Mouse (Mus musculus) neural tube, embryonic 11.5 days (tissue): ENCODE results near the gene Olfr1461. TPM values are rescaled to one million over a fixed set of nuclear protein-coding genes. Genes with fewer than 3 reads are reported as not detected.

Source experiments
- ATAC-seq: fragments of 200-750 bp; cut with Nextera tagmentation; 2 replicates; pipeline ENCODE4 v1.8.0; 2017; ENCODE audit warnings: moderate number of reproducible peaks, mild to moderate bottlenecking, moderate TSS enrichment, moderate library complexity; ENCODE audit not compliant: insufficient read depth, low FRiP score, low TSS enrichment
- DNase-seq: peaks from one replicate; pipeline ENCODE4 v3.0.0-alpha.2; 2015; ENCODE audit warnings: low spot score
- H3K27ac ChIP-seq: fragments of 300-500 bp; sonication (generic); 2 replicates; pipeline ENCODE4 v1.5.1; 2014; ENCODE audit warnings: low read depth, mild to moderate bottlenecking, low read length
- H3K27me3 ChIP-seq: fragments of 300-500 bp; sonication (generic); 2 replicates; pipeline ENCODE4 v1.6.1; 2014; ENCODE audit warnings: mild to moderate bottlenecking, low read length, mixed read lengths; ENCODE audit not compliant: control insufficient read depth, insufficient read depth
- H3K36me3 ChIP-seq: fragments of 300-500 bp; sonication (generic); 2 replicates; pipeline ENCODE4 v1.6.1; 2014; ENCODE audit warnings: mild to moderate bottlenecking, low read length, moderate library complexity, mixed read lengths; ENCODE audit not compliant: control insufficient read depth, insufficient read depth
- H3K4me1 ChIP-seq: fragments of 300-500 bp; sonication (generic); 2 replicates; pipeline ENCODE4 v1.6.1; 2014; ENCODE audit warnings: low read length, mixed read lengths; ENCODE audit not compliant: control insufficient read depth, insufficient read depth
- H3K4me2 ChIP-seq: fragments of 300-500 bp; sonication (generic); 2 replicates; pipeline ENCODE4 v1.6.1; 2014; ENCODE audit warnings: low read depth, mild to moderate bottlenecking, moderate library complexity
- H3K4me3 ChIP-seq: fragments of 300-500 bp; sonication (generic); 2 replicates; pipeline ENCODE4 v1.5.1; 2014; ENCODE audit warnings: low read depth, low read length
- H3K9ac ChIP-seq: fragments of 300-500 bp; sonication (generic); 2 replicates; pipeline ENCODE4 v1.6.1; 2014; ENCODE audit warnings: mild to moderate bottlenecking, low read length
- H3K9me3 ChIP-seq: fragments of 300-500 bp; sonication (generic); 2 replicates; pipeline ENCODE4 v1.6.1; 2016; ENCODE audit warnings: low read length; ENCODE audit not compliant: control insufficient read depth
- WGBS: fragments of 180-500 bp; shearing (Covaris S2); extraction: QIAGEN DNeasy Blood & Tissue Kit; methylation state at CpG from one replicate; pipeline ENCODE4 v1.1.7; 2014; 5-methylcytosine and 5-hydroxymethylcytosine counted together
- polyA plus RNA-seq: library from polyadenylated mRNA; unstranded; fragments of >200 nt; fragmentation: Nextera tagmentation; extraction: Ambion mirVana; gene quantifications from 2 replicates; pipeline ENCODE4 v1.2.1, GENCODE M21; 2014

Olfr1461 gene
- not detected in 2 replicates for polyA plus RNA-seq

- no peak within 1 kb of the TSS for H3K4me2 ChIP-seq
- no peaks in the 10 kb centered on the region for H3K9me3 ChIP-seq
- H3K27me3 ChIP-seq = no peaks in the 10 kb centered on the region
- no peak within 1 kb of the TSS for H3K27ac ChIP-seq
- no peak for DNase-seq
- WGBS = 61% methylated on average over 1 of the region's 1 CpGs
- H3K36me3 ChIP-seq = no peaks in the 10 kb centered on the region
- ATAC-seq = no peak
- no peaks in the 10 kb centered on the region for H3K4me1 ChIP-seq
- H3K4me3 ChIP-seq = no peak within 1 kb of the TSS
- no peak within 1 kb of the TSS for H3K9ac ChIP-seq
These were observed at the start of gene Olfr1461 for GRCm38 (mm10) chr19:13162700-13163099. Olfr1461 (plus strand) TSS chr19:13163000.

- Histone ChIP-seq H3K9me3 (no peaks in the 10 kb centered on the region; the same call in 1 of the 2 replicates), H3K9ac (no peak within 1 kb of the TSS), H3K27ac (no peak within 1 kb of the TSS), H3K4me3 (no peak within 1 kb of the TSS), H3K4me1 (no peaks in the 10 kb centered on the region), H3K27me3 (no peaks in the 10 kb centered on the region), H3K4me2 (no peak within 1 kb of the TSS), H3K36me3 (no peaks in the 10 kb centered on the region)
- 80% methylated on average over 1 of the region's 1 CpGs for WGBS
- DNase-seq = no peak
- no peak for ATAC-seq
These were observed 13.4 kb upstream of the Olfr1461 start, which contains the start of gene Olfr1459 for GRCm38 (mm10) chr19:13149449-13149848. Olfr1459 (minus strand) TSS chr19:13149549.

- Histone ChIP-seq H3K9ac (no peak within 1 kb of the TSS), H3K36me3 (no peaks in the 10 kb centered on the region), H3K4me3 (no peak within 1 kb of the TSS), H3K27me3 (no peaks in the 10 kb centered on the region), H3K9me3 (peaks cover 3% of the 10 kb centered on the region; the same call in 1 of the 2 replicates), H3K27ac (no peak within 1 kb of the TSS), H3K4me1 (no peaks in the 10 kb centered on the region), H3K4me2 (no peak within 1 kb of the TSS)
- WGBS = 92% methylated on average over 1 of the region's 1 CpGs
- ATAC-seq = no peak
- DNase-seq = no peak
These were observed 22.6 kb downstream of the Olfr1461 start, which contains the start of gene Olfr1462 for GRCm38 (mm10) chr19:13185434-13185833. Olfr1462 (plus strand) TSS chr19:13185734.

Other genes with a start within 250 kb of the Olfr1461 start
- not detected in 2 replicates for gene Olfr1448, start 238.6 kb upstream of the Olfr1461 start, polyA plus RNA-seq
- gene Olfr1449, start 232.2 kb upstream of the Olfr1461 start, polyA plus RNA-seq = not detected in 2 replicates
- gene Olfr1450, start 212.7 kb upstream of the Olfr1461 start, polyA plus RNA-seq = not detected in 2 replicates
- not detected in 2 replicates for gene Olfr1451, start 168.0 kb upstream of the Olfr1461 start, polyA plus RNA-seq
- not detected in 2 replicates for gene Olfr1453, start 134.7 kb upstream of the Olfr1461 start, polyA plus RNA-seq
- not detected in 2 replicates for gene Olfr1454, start 102.4 kb upstream of the Olfr1461 start, polyA plus RNA-seq
- not detected in 2 replicates for gene Olfr1457, start 65.1 kb upstream of the Olfr1461 start, polyA plus RNA-seq
- gene Olfr1458, start 56.2 kb upstream of the Olfr1461 start, polyA plus RNA-seq = not detected in 2 replicates
- not detected in 2 replicates for gene Olfr1459, start 13.5 kb upstream of the Olfr1461 start, polyA plus RNA-seq
- gene Olfr1462, start 22.7 kb downstream of the Olfr1461 start, polyA plus RNA-seq = not detected in 2 replicates
- gene Olfr1463, start 68.3 kb downstream of the Olfr1461 start, polyA plus RNA-seq = not detected in 2 replicates
- gene Olfr1465, start 152.5 kb downstream of the Olfr1461 start, polyA plus RNA-seq = not detected in 2 replicates
- gene Olfr1466, start 175.9 kb downstream of the Olfr1461 start, polyA plus RNA-seq = not detected in 2 replicates
- gene Olfr1467, start 199.2 kb downstream of the Olfr1461 start, polyA plus RNA-seq = not detected in 2 replicates
- gene Olfr1469, start 244.8 kb downstream of the Olfr1461 start, polyA plus RNA-seq = not detected in 2 replicates